Mouse (Mus musculus): ENCODE measurements around the gene Tcf7l1.
"Not testable (repeated sequence)": the region's sequence is repeated elsewhere in the genome, so short reads cannot be mapped to it uniquely, and the experiment has no call there.

Gene Tcf7l1

DNA sequence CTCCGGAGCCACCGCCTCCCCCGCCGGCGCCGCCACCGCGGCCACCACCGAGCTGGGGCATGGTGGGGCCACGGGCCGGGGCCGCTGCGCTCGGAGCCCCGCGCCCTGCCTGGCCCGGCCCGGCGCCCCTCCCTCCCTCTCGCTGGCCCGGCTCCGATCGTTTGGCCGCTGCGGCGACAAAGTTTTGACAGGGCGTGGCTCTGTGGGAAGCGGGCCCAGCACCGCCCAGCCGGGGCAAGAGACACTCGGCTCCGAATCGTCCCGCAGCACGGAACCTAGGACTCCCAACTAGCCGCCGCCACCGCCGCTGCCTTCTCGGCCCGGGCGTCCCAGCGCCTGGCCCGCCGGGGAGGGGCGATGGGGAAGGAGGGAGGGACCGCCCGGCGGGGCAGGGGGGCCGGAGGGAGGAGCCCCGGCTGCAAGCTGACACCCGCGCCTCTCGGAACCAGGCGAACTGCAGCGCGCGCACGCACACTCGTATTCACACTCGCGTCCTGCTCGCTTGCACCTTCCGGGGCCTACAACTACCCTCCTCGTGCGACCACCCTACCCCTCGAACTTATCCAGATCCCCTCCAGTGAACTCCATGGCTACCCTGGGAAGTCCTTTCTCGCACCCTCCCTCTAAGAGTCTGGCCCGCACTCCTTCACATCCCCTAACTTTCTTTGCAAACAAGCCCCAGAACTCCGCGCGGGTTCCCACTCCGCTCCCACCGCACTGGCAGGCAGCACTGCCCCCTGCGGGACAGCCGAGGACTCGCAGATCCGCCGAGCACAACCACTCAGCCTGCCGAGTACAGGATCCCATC lies at the start of gene Tcf7l1:
Gene Tcf7l1 (minus strand): TSS at position 363 of the 808 bp plus-strand sequence.
- in situ Hi-C loops (cut with MboI, MseI), result loop anchor here in 1 of 2 experiments (5.0 kb wide), 1 partner anchor 127 kb away; no protein-coding TSS in a partner anchor

DNA sequence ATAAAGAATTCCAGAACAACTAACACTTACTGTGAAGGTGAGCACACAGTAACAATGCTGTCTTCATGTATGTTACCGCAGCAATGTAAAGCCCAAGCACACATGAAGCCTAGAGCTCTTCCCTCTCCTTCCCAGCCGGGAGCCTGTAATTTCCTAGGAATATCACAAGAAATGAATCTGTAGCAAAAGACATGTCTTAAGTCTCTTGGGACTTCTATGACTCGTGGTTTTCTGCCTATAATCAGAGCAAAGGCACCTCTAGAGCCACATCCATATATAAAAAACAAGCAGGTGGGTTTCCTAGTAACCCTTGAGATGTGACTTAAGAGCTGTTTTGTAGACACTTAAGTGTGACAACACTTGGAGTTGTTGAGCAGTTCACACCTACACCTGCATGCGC lies 48.7 kb upstream of the Tcf7l1 start:
- in situ Hi-C loops (cut with MboI, MseI), result loop anchor here in 1 of 2 experiments (10.0 kb wide), 1 partner anchor 203 kb away; no protein-coding TSS in a partner anchor

DNA sequence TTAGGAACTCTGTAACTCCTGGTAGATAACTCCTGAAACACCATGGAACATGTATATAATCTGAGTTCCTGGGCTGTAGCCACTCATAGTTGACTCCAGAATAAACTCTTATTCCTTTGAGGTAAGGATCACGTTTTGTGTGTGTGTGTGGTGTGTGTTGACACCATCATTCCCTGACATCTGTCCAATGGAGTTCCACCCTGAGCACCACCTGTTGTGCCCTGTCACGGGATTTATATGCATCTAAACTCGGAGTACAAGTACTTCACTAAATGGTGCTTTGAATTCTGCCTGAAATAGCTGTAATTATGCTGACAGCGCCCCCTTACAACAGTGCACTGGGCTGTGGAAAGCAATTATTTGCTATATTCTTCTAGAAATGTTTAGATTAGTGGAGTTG lies 45.5 kb upstream of the Tcf7l1 start:
- in situ Hi-C loops (cut with MboI, MseI), result loop anchor here in 1 of 2 experiments (10.0 kb wide), 1 partner anchor 200 kb away; no protein-coding TSS in a partner anchor

DNA sequence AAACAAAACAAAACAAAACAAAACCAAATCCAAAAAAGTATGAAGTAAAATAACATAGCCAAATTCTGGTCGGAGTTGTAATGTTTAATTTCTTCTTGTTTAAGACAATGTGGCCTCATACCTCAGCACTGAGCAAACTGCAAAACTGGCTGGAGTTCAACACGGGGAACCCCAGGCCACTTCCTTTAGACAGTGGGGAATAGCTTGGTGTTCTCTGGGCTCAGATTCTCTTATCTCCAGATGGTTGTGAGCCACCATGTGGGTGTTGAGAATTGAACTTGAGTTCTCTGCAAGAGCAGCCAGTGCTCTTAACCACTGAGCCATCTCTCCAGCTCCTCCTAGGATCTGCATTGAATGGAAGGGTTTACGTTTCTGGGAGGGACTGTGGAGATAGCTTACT lies 42.8 kb upstream of the Tcf7l1 start:
- in situ Hi-C loops (cut with MboI, MseI), result loop anchor here in 1 of 2 experiments (10.0 kb wide), 1 partner anchor 197 kb away; no protein-coding TSS in a partner anchor

DNA sequence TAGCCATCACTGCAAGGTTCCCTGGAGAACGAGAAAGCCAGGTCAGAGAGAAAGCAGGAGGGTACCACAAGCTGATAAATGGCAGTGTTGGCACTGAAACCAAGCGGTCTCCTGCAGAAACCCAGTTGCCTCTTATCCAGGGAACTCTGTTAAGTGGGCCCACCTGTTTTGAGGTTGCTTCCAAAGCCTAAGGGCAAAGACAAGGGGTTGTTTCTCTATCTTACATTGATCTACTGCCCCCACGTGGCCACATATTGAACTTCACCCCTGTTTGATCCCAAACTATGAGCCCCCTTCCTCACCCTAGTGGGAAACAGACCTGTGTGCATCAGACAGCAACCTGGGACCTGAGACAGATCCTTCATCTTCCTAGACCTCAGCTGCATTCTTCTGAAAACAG lies 42.2 kb upstream of the Tcf7l1 start:
- in situ Hi-C loops (cut with MboI, MseI), result loop anchor here in 1 of 2 experiments (10.0 kb wide), 1 partner anchor 196 kb away; no protein-coding TSS in a partner anchor

DNA sequence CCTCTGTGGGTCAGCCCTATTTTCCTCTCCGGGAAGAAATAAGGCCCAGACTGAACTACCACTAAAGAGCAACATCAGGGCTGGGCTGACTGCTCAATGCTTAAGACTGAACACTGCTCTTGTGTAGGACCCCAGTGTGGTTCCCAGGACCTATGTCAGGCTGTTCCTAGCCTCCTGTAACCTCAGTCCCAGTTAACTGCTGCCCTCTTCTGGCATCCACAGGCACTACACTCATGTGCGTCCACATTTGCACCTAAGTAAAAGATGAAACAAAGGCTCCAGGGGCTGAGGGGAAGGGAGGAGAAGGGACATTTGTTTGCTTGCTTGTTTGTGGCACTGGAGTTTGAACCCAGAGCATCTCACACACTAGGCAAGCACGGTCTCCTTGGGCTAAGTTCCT lies 39.8 kb upstream of the Tcf7l1 start:
- in situ Hi-C loops (cut with MboI, MseI), result no loop called here

DNA sequence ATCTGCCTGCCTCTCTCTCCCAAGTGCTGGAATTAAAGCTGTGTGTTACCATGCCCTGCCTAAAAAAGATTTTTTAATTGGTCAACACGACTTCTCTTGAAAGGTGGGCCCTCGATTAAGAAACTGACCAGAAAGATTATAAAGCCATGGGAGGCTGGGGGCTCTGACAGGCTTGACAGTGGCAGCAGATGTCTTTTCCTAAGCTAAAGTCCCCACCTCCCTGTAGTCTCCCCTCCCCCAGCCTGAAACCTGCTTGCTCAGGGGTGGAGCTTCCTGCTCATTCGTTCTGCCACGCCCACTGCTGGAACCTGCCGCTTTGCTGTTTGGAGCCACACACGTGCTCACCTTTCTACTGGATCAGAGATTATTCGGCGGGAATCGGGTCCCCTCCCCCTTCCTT lies 39.0 kb upstream of the Tcf7l1 start:
- in situ Hi-C loops (cut with MboI, MseI), result not testable (repeated sequence)

DNA sequence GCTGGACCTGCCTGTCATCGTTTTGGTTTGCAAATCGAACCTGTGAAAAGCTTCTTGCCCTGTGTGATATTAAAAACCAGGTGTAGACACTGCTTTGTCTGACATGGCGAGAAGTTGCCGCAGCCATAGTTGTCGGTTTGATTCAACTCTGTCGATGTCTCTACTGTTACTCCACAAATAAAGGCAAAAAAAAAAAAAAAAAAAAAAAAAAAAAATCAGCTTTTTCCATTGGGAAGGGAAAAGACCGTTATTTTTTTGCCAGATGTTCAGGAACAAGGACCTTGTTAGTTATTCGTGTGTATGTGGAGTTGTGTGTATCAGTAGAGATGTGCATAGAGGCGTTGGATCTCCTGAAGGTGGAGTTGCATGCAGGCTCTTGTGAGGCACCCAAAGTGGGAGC lies 36.7 kb upstream of the Tcf7l1 start:
- in situ Hi-C loops (cut with MboI, MseI), result no loop called here

DNA sequence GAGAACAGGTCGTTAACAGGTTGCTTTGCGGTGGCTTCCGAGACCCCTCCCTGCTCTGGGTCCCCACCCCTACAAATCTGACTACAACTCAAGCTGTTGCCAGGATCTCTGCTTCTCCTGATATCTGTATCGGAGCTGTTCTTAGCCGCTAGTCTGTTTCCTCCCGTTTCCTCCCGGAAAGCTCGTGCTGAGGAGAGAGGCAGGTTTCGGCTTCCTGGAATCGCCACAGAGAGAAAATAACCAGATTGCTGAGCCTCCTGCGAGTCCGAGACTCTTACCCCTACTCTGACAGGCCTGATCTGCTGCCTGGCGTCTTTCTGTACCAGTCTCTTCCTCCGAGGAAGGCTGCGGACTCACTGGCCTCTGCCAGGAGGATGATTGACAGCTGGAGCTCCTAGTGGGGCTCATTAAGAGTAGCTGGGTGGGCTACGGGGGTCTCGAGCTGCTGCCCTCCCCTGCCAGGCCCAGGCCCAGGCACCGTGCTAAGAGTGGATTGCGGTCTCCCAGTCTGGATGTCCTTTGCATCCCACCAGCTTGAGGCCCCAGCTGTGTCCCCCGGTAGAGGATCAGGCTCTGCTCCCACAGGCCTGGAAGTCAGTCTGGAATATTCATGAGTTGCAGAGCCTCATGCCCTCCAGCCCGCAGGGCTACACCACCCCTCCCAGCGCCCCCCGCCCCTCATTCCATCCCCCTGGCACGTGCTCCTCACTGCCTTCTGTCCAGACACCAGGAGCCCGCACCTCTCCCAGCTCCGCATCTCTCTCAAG lies 36.1 kb upstream of the Tcf7l1 start:
- in situ Hi-C loops (cut with MboI, MseI), result no loop called here

DNA sequence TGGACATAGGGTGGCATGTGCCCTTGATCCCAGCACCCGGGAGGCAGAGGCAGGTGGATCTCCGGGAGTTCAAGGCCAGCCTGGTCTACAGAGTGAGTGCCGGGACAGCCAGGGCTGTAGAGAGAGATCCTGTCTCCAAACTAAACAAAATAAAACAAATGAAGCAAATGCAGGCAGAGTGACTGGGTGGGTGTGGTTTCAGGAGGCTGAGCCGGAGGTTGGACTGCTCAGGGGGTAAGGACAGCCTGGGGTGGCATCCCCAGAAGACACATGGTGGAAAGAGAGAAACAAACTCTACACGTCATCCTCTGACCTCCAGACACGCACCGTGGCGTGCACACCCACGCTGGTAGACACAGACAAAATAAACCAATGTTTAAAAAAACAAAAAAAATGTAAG lies 24.4 kb upstream of the Tcf7l1 start:
- in situ Hi-C loops (cut with MboI, MseI), result no loop called here

DNA sequence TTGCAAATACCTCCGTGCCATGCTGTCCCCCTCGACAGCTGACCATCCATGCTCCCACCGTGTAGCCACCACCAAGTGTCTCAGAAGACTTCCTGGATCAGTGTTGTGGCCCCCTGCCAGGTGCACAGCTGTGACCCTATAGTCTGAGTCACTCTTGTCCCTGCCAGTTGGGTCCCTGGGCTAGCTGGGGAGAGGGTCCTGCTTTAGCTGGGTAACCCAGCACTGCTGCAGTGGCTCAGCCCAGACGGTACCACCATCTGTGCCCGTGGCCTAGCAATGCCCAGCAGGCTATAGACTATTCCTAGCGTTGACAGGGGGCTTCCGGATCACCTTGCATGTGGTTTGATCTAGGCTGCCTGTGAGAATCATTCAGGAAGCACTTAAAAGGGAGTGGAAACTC lies 21.2 kb upstream of the Tcf7l1 start:
- in situ Hi-C loops (cut with MboI, MseI), result no loop called here

DNA sequence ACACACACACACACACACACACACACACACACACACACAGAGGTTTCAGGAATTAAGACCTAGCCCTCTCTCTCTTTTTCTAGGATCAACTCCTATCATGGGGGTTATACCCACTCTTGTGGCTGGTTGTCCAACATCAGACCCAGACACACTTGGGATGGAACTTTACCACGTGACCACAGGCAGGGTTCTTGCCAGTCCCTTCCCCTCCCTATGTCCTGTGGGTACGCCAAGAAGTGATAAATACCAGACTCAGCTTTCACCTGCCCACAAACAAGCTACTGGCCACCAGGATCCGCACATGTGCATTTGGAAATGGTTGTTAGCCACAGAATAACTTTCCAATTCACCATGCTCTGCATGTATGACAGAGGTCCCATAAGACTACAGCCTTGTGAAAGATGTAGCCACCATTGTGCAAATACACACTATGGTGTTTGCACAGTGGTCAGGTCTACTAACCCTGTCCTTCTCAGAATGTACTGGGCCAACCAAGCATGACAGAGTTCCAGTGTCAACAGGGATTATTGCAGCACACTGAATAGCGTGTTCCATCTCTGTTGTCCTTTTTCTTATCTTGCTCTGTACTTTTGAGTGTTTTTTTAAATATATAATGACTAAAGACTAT lies 20.6 kb upstream of the Tcf7l1 start:
- in situ Hi-C loops (cut with MboI, MseI), result no loop called here

DNA sequence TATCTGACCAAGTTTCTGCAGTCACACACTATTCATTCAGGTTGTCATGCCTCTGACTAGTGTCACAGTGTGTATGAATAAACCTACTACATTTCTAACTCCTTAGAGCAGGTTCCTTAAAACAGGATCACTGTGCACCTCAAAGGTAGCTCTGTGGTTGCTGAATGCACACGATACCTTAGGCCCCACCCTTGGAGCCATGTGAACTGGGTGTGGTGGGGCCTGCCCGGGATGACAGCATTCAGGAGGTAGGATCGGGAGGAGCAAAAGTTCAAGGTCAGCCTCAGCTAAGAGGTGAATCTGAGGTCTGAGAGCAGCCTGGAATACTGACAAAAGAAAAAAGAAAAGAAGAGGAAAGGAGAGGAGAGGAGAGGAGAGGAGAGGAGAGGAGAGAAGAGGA lies 19.3 kb upstream of the Tcf7l1 start:
- in situ Hi-C loops (cut with MboI, MseI), result no loop called here

DNA sequence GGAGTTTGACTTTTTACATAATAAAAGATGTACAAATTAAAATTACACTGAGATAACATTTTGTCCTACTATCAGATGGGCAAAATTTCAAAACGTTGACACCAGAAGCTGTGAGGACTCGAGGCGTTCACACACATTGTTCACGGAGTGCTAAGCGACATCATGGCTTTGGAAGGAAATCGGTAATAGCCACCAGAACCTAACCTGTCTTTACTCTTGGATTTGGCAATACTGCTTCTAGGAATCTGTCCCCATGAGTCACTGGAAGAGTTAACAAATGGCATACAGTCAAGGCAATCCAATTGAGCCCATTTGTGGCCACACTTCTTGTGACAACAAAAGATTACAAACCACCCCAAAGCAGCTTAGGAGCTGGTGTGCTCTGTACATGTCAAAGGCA lies 14.6 kb upstream of the Tcf7l1 start:
- in situ Hi-C loops (cut with MboI, MseI), result no loop called here

DNA sequence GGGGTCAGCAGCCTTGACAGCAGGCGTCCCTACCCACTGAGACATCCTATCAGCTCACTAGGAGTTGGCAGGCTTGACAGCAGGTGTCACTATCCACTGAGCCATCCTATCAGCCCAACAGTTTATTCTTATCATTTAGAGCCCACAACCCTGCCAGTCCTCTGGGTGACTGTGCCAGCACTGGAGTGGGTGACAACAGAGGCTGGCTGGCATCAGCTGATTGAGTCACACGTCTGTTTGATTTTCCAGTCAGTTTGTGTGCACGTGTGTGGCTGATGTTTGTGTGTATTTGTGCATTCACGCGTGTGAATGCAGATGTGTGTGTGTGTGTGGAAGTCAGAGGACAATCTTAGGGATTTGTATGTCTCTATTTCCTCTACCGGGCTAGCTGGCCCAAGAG lies 13.1 kb upstream of the Tcf7l1 start:
- in situ Hi-C loops (cut with MboI, MseI), result no loop called here

DNA sequence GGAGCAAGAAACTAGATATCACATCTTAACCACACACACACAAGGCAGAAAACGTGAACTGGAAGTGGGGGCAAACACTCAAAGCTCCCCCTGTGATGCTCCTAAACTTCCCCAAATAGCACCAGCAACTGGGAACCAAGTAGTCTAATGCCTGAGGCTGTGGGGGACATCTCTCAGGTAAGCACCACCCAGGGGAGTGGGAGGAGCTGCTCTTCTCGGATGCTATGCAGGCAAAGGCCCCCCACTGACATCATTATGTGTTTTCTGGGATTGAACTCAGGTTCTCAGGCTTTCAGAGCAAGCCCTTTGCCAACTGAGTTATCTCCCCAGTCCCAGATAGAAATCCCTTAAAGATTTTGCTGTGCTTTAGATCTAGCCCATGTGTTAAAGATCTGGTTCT lies 11.6 kb upstream of the Tcf7l1 start:
- in situ Hi-C loops (cut with MboI, MseI), result no loop called here

DNA sequence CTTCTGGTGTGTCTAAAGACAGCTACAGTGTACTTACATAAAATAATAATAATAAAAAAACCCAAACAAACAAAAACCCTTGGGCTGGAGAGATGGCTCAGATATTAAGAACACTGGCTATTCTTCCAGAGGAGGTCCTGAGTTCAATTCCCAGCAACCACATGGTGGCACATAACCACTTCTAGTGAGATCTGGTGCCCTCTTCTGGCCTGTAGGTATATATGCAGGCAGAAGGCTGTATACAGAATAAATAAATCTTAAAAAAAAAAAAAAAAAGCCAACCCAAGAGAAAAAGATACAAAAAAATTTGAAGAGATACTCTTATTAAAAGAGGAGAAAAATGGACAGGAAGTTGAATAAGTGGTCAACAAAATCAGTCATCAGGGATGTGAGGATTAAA lies 8.7 kb upstream of the Tcf7l1 start:
- in situ Hi-C loops (cut with MboI, MseI), result no loop called here

DNA sequence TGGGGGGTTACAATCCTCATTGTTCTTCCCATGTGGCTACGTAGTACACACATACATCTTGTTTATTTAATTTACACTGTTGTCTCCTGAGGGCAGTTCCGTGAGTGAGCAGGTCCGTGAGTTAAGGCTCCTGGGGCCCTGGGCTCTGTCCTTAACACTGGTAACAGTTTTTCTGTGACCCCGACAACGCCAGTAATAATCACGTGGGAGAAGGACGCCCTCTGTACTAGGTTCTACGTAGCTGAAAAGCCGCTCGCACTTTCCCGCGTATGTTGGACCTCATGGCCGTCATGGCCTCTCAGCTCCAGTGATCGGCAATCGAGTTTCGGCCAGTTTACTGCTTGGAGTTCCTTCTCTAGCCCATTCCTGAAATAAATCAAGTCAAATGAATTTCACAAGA lies 6.4 kb upstream of the Tcf7l1 start:
- in situ Hi-C loops (cut with MboI, MseI), result no loop called here

DNA sequence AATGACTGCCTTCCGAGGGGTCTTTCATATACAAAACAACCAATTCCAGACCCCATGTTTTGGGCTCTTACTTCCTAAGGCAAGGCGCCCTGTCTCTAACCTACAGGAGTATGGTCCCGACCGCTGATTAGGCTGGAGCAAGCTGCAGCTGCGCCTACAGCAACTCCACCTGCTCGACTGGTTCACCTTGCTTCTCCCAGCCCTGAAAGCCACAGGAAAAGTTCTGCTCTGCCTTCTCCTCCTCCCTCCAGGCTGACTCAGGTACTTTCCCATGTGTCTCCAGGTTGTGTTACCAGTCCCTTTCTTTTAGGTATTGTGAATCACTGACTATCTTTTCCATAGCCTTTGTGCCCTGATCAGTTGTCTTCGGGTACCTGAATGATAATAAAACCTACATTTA lies 5.8 kb upstream of the Tcf7l1 start:
- in situ Hi-C loops (cut with MboI, MseI), result no loop called here

DNA sequence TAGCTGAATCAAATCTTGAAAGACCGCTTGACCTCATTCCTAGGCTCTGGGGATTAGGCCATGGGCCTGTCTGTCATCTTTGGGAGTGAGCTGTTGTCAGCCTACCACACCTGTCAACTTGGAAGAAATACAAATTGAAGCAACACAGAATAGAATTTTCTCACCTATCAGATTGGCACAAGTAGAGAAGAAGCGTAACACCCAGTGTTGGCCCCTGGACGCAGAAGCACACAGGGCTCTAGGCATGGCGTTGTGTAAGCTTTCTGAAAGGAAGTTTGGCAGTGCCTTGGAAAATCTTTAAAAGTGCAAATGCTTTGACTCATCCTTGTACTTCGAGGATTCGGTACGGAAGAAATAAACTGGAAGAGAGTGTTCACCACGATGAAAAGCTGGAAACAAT lies 3.6 kb upstream of the Tcf7l1 start:
- in situ Hi-C loops (cut with MboI, MseI), result no loop called here

DNA sequence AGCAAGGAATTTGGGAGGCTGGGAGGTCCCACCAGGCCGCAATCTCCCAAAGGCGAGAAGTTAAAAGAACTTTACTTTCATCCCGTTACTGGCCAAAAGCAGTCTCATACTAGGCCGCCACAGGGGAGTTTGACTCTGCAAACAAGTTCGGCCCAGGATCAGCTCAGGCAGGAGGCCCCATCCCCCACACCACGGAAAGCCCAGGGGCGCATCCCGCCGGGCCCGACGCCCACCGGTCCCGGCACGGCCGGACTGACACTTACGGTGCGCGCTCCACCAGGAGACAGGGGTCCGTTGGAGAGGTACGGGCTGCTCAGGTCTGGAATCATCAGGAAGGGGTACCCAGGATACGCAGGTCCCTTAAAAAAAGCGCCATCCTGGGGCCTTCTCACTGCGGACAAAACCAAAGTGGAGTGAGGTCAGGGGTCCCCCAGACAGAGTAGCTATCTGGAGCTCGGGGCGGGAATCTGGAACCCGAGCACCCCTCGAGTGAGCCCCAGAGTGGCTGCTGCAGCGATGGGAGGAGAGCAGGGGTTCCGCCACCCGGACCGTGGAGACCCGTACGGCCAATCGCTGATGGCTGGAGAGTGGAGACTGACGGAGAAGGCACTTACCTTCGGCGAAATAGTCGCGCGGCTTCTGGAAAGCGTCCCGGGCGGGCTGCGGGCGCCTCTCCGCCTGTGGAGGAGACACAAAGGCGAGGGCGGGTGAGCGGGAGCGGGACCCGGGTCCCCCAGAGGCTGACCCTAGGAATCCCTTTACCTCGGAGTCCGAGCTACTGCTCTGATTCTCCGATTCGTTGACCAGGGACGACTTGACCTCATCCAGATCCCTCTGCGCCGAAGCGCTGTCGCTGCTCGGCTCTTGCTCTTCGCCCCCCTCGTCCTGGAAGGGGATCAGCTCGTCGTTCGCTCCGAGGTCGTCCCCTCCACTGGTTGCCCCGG lies 834 bp downstream of the Tcf7l1 start:
- in situ Hi-C loops (cut with MboI, MseI), result loop anchor here in 1 of 2 experiments (5.0 kb wide), 1 partner anchor 126 kb away; no protein-coding TSS in a partner anchor
